Mouse (Mus musculus): Measurements from ENCODE around the gene Krt20.

Gene Krt20

GRCm38 (mm10) chr11:99413247-99413646 lies 24.7 kb downstream of the Krt20 start:
- no peak for DNase-seq (ENCODE audit: low spot score in 2 of 2)

DNA sequence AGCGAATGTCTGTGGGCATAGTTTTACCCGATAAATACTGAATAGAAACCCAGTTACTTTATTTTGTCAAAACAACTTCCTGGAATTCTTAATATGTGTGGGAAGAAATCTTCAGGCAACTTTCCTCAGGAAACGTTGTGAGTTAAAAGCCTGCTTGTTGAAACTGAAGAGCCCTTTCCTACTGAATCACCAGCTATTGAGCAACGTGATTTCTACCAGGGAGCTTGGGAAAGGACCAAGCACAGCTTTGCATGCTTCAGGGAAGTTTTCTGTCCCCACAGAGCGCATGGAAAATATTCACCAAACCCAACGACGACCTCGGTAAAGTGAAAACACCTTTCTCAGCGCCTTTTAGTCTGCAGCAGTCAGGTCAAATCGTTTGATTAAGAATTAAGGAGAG lies 31.8 kb downstream of the Krt20 start:
- DNase-seq (ENCODE audit: low spot score in 2 of 2) = no peak

GRCm38 (mm10) chr11:99399956-99400549 lies 37.9 kb downstream of the Krt20 start:
- DNase-seq (ENCODE audit: low spot score in 2 of 2) = no peak

DNA sequence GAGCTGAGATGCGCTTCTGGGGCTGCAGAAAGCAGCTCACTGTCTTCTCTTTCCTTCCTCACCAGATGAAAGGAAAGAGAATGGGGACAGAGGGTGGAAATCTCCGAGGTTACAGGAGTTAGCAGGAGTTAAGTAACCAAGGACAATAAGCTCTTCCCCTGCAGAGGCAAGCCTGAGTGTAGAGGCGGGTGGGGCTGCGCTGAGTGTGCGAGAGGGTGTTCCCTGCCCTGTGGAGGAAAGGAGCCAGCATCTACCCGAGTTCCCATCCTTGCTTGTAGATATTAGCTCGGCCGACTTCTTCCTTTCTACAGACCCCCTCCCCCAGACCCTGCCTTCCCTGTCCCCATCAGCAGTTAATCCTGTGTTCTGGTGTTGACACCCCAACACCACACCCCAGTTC lies 39.1 kb downstream of the Krt20 start:
- no peak for DNase-seq (ENCODE audit: low spot score in 2 of 2)

- no peak for DNase-seq (ENCODE audit: low spot score in 2 of 2)
Measured at GRCm38 (mm10) chr11:99398084-99398483, 39.9 kb downstream of the Krt20 start.

- no peak for DNase-seq (ENCODE audit: low spot score in 2 of 2)
Measured at GRCm38 (mm10) chr11:99396661-99397060, 41.3 kb downstream of the Krt20 start.

DNA sequence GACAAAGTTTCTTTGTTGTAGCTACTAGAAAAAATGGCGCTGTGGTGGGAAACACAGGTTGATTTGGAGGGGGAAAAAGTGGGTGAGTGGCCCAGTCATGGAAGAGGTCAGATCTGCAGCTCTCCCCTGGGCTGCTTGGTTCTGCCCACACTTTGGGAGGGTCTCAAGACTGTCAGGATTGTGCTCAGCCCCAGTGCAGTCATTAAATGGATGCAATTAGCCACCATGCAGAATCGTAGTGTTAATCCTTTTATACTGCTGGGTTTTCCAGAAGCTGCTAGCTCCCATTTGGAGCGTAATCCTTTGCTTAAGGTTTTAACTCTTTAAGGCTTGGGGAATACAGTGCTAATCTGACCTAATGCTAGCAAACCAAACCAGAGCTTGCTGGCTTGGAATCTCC lies 41.9 kb downstream of the Krt20 start:
- no peak for DNase-seq (ENCODE audit: low spot score in 2 of 2)

GRCm38 (mm10) chr11:99392492-99392891 lies 45.5 kb downstream of the Krt20 start:
- no peak for DNase-seq (ENCODE audit: low spot score in 2 of 2)

GRCm38 (mm10) chr11:99391375-99391774 lies 46.6 kb downstream of the Krt20 start:
- no peak for DNase-seq (ENCODE audit: low spot score in 2 of 2)

GRCm38 (mm10) chr11:99390866-99391265 lies 47.1 kb downstream of the Krt20 start:
- no peak for DNase-seq (ENCODE audit: low spot score in 2 of 2)

- no peak for DNase-seq (ENCODE audit: low spot score in 2 of 2)
Measured at GRCm38 (mm10) chr11:99389264-99389663, 48.7 kb downstream of the Krt20 start, which contains the start of gene Krt10. Krt10 (minus strand) TSS chr11:99389364.

DNA sequence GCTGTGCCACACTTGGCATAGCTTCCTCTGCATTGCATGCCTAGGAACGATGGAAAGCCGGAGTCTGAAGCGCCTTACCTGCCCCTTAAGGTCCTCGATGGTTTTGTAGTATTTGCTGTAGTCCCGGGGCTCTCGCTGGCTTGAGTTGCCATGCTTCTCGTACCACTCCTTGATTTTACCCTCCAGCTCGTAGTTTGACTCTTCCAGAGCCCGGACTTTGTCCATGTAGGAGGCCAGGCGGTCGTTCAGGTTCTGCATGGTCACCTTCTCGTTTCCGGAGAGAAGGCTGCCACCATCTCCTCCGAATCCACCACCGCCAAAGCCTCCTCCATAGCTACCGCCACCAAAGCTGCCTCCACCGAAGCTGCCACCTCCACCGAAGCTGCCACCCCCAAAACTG lies 49.3 kb downstream of the Krt20 start:
- no peak for DNase-seq (ENCODE audit: low spot score in 2 of 2)

DNA sequence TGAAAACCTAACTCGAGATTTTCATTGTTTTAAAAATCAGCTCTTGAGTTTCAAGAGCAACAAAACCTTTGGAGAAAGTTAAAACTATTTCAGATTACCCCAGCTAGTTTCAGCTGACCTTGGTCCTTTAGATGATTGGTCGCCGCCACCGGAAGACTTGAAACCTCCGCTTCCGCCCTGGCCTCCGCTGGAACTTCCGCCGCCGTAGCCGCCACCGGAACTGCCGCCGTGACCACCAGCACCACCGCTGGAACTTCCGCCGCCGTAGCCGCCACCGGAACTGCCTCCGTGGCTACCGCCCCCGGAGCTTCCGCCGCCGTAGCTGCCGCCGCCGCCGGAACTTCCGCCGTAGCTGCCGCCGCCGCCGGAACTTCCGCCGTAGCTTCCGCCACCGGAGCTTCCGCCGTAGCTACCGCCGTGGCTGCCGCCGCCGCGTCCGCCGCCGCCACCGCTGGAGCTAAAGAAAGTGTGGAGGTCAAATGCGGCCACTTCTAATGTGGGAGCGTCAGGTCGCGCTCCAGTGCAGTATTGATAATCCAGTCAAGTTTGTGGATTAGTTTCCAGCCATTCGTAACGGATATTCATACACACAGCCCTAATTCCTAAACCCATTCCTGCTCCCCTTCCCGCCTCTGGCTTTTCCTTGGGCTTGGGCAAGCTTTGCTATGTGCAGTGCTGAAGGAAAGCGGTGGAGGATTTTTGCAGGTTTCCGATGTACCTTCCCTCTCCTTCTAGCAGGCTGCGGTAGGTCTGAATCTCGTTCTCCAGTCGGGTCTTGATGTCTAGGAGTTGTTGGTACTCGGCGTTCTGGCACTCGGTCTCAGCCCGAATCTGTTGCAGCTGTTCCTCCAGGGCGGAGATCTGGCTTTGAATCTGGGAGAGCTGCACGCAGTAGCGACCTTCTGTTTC lies 51.9 kb downstream of the Krt20 start:
- DNase-seq (ENCODE audit: low spot score in 2 of 2) = peak; percentile 72 to 80

DNA sequence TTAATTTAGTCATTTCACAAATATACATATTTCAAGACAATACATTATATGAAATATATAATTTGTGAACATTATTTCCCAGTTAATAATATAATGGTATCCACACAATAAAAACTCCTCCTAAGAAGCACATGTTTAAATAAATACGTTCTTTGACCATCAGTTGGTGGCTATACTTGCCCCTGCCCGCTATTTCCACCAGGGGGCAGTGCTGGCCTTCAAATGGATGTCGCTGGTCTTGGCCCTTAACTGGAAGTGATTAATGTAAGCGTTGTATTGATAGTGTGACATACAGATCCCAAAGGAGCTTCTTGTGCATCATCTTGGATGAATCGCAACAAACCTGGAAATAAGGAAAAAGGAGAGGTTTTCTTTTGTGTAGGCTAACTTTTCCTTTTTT lies 58.4 kb downstream of the Krt20 start:
- DNase-seq (ENCODE audit: low spot score in 2 of 2) = peak; percentile 58 to 76

All from frontal cortex, postnatal 25 days (tissue).